In the genomic region with DNA sequence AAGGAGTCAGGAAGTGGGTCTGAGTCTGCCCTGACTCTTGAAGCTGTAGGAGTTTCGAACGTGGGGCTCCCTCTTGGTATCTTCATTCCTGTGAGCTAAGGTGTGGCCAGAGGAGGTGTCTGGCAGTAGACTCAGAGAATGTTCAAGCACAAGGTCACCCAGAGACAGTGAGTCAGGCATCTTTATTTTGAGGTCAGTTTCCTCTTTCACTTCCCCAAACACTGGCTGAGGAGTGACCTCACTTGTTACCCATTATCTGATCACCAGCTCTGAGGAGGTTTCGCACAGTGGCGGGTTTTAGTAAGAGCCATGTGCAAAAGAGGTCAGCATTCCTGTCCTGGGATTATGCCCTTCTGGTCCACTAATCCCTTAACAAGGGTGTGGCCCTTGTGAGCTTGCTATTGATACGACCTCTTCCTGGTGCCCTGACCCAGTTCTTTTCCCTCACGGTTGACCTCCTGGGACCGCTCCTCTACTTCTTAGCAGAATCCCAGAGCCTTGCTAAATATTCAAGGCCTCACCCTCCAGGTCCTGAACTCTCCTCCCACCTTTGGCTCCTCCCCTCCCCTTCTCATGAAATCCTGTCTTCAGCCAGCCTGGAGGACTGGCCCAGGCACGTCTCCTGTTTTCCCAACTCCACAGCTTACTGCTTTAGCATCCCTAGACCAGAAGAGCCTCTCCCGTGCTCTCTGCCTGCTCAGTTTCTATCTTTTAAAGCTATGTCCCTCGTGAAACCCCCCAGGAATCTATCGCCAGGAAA, we compare ENCODE assay signal across 11 mouse cellular contexts. TPM values are rescaled to one million over a fixed set of nuclear protein-coding genes. Genes with fewer than 3 reads are reported as not detected.
DNase-seq lines count a peak whose midpoint lies in the region; ATAC-seq and TF ChIP-seq lines count a peak whose summit lies in the region.
"Had no signal": no experiment of that assay in that cellular context is flagged by ENCODE, and none has a peak within 500 bp of the region (broad histone marks: within the 10 kb centered on the region; RNA-seq: fewer than 3 reads in every experiment).

No protein-coding gene starts in this region.

- DNase-seq in heart, postnatal 0 days (ENCODE audit: low spot score), result no peak
- DNase-seq in heart, adult 9 months (ENCODE audit: low spot score in 2 of 2), result no peak
- peak; percentile 97 for DNase-seq in CH12.LX (ENCODE audit: extremely low read depth)
- peak; percentile 43 to 50 for DNase-seq in monocyte, adult 2 months (ENCODE audit: low read depth in 1 of 2, low spot score in 2 of 2)
- no peak for DNase-seq in c-Kit-positive CD71-positive TER-119-positive erythroid progenitor cells, embryonic 14.5 days (ENCODE audit: low spot score)
- DNase-seq in midbrain, postnatal 0 days (ENCODE audit: low spot score), result no peak
- DNase-seq: kidney, adult 11 months; thymus, adult 2 months had no signal

- TF ChIP-seq RAD21 in CH12.LX (IDR thresholded peaks at IDR 0.05; ENCODE audit: low read depth, low read length), result peak; percentile 9

- in situ Hi-C loops in CH12.LX (cut with MboI; ENCODE audit: low pct_ligation_motif_present, low pct_unique_long_range_greater_than_20kb, low sequenced_read_pairs), result no loop called here

- no peak overlapping the region for H3K27ac ChIP-seq in heart, postnatal 0 days (ENCODE audit: low read depth)
- H3K27ac ChIP-seq in CH12.LX (ENCODE audit: insufficient read depth, low read depth), result peak overlapping the region; percentile 42
- 0 out of 2 replicates have a peak overlapping the region, but pooled peaks have one; percentile 48 for H3K27ac ChIP-seq in embryonic facial prominence, embryonic 13.5 days
- no peak overlapping the region for H3K27ac ChIP-seq in neural tube, embryonic 15.5 days (replicated peaks)
- no peak overlapping the region for H3K27ac ChIP-seq in midbrain, postnatal 0 days (ENCODE audit: low read depth, low read length)

- no peak overlapping the region for H3K9ac ChIP-seq in heart, postnatal 0 days (replicated peaks; ENCODE audit: low read depth, low read length)
- H3K9ac ChIP-seq in CH12.LX (ENCODE audit: insufficient read depth, low read depth), result no peak overlapping the region
- H3K9ac ChIP-seq in embryonic facial prominence, embryonic 13.5 days, result no peak overlapping the region
- no peak overlapping the region for H3K9ac ChIP-seq in neural tube, embryonic 15.5 days (replicated peaks)
- H3K9ac ChIP-seq in midbrain, postnatal 0 days (replicated peaks; ENCODE audit: low read length, poor library complexity, severe bottlenecking), result no peak overlapping the region

- no peak for TF ChIP-seq EP300 in heart, postnatal 0 days (IDR thresholded peaks at IDR 0.05; ENCODE audit: low read depth)
- TF ChIP-seq EP300 in CH12.LX (IDR thresholded peaks at IDR 0.05; ENCODE audit: low read length), result peak; percentile 99

- dilution Hi-C loops in CH12.LX (cut with MboI; ENCODE audit: extremely low pct_ligation_motif_present, extremely low pct_unique_long_range_greater_than_20kb, low sequenced_read_pairs), result no loop called here

- no peaks in the 10 kb centered on the region for H3K36me3 ChIP-seq in heart, postnatal 0 days (replicated peaks; ENCODE audit: control insufficient read depth, insufficient read depth, low read length)
- H3K36me3 ChIP-seq in CH12.LX (replicated peaks in 1 of 2; ENCODE audit: control insufficient read depth in 1 of 2, insufficient read depth in 1 of 2, low read length in 1 of 2), result no peaks in the 10 kb centered on the region
- H3K36me3 ChIP-seq in embryonic facial prominence, embryonic 13.5 days, result no peaks in the 10 kb centered on the region
- no peaks in the 10 kb centered on the region for H3K36me3 ChIP-seq in neural tube, embryonic 15.5 days
- H3K36me3 ChIP-seq in midbrain, postnatal 0 days (ENCODE audit: insufficient read depth, low read length), result no peaks in the 10 kb centered on the region
- H3K36me3 ChIP-seq: heart, embryonic 10.5 days had no signal

- H3K79me2 ChIP-seq in CH12.LX (replicated peaks; ENCODE audit: control insufficient read depth, extremely low read depth, insufficient read depth, poor library complexity, severe bottlenecking), result no peaks in the 10 kb centered on the region

- TF ChIP-seq CTCF in heart, postnatal 0 days (IDR thresholded peaks at IDR 0.05; ENCODE audit: low read depth), result no peak
- 0 out of 4 replicates have a peak, but pooled peaks of 1 of the 2 experiments have one; percentile 1 for TF ChIP-seq CTCF in CH12.LX (conservative IDR thresholded peaks at IDR 0.05 in 1 of 2, IDR thresholded peaks at IDR 0.05 in 1 of 2; ENCODE audit: low read depth in 2 of 2, low read length in 2 of 2)
- no peak for TF ChIP-seq CTCF in midbrain, postnatal 0 days (IDR thresholded peaks at IDR 0.05)

- no peaks in the 10 kb centered on the region; the same call in 1 of the 2 replicates for H3K4me1 ChIP-seq in heart, postnatal 0 days (ENCODE audit: control insufficient read depth, insufficient read depth)
- peaks cover 46 to 72% of the 10 kb centered on the region in 2 experiments for H3K4me1 ChIP-seq in CH12.LX (ENCODE audit: control insufficient read depth in 1 of 2, insufficient read depth in 2 of 2)
- H3K4me1 ChIP-seq in embryonic facial prominence, embryonic 13.5 days, result peaks cover 51% of the 10 kb centered on the region
- peaks cover 5% of the 10 kb centered on the region; the same call in 1 of the 2 replicates for H3K4me1 ChIP-seq in neural tube, embryonic 15.5 days
- H3K4me1 ChIP-seq in midbrain, postnatal 0 days (ENCODE audit: insufficient read depth, low read length), result no peaks in the 10 kb centered on the region

- ATAC-seq in heart, postnatal 0 days (ENCODE audit: insufficient read depth, low read depth), result 0 out of 2 replicates have a peak, but pooled peaks have one; percentile 31
- no peak for ATAC-seq in embryonic facial prominence, embryonic 13.5 days (ENCODE audit: insufficient number of reproducible peaks, insufficient read depth, low FRiP score, low TSS enrichment, low read depth)
- ATAC-seq in neural tube, embryonic 15.5 days (ENCODE audit: low FRiP score), result no peak
- ATAC-seq in midbrain, postnatal 0 days (ENCODE audit: low FRiP score), result no peak

- TF ChIP-seq POLR2A in CH12.LX (IDR thresholded peaks at IDR 0.05; ENCODE audit: low read depth, low read length), result no peak

- no peaks in the 10 kb centered on the region for H3K9me3 ChIP-seq in heart, postnatal 0 days (replicated peaks; ENCODE audit: control insufficient read depth, low read length)
- H3K9me3 ChIP-seq in CH12.LX (replicated peaks; ENCODE audit: low read length), result no peaks in the 10 kb centered on the region
- no peaks in the 10 kb centered on the region for H3K9me3 ChIP-seq in embryonic facial prominence, embryonic 13.5 days
- H3K9me3 ChIP-seq in neural tube, embryonic 15.5 days (replicated peaks), result no peaks in the 10 kb centered on the region
- H3K9me3 ChIP-seq in midbrain, postnatal 0 days (ENCODE audit: low read length), result no peaks in the 10 kb centered on the region
- H3K9me3 ChIP-seq: heart, embryonic 10.5 days had no signal

- H3K4me2 ChIP-seq in heart, postnatal 0 days (ENCODE audit: low read depth, low read length), result no peak overlapping the region
- H3K4me2 ChIP-seq in CH12.LX (ENCODE audit: insufficient read depth, low read depth, poor library complexity, severe bottlenecking), result peak overlapping the region; percentile 64
- H3K4me2 ChIP-seq in embryonic facial prominence, embryonic 13.5 days, result no peak overlapping the region; the same call in 1 of the 2 replicates
- no peak overlapping the region for H3K4me2 ChIP-seq in neural tube, embryonic 15.5 days
- H3K4me2 ChIP-seq in midbrain, postnatal 0 days (ENCODE audit: low read depth, low read length, poor library complexity, severe bottlenecking), result no peak overlapping the region

- H3K27me3 ChIP-seq in heart, postnatal 0 days (ENCODE audit: control insufficient read depth, insufficient read depth, low read length), result no peaks in the 10 kb centered on the region
- no peaks in the 10 kb centered on the region for H3K27me3 ChIP-seq in CH12.LX (replicated peaks)
- no peaks in the 10 kb centered on the region for H3K27me3 ChIP-seq in embryonic facial prominence, embryonic 13.5 days
- H3K27me3 ChIP-seq in neural tube, embryonic 15.5 days (replicated peaks), result no peaks in the 10 kb centered on the region
- H3K27me3 ChIP-seq in midbrain, postnatal 0 days (ENCODE audit: insufficient read depth, low read length), result no peaks in the 10 kb centered on the region

- 51% methylated on average over 11 of the region's 11 CpGs for WGBS in heart, postnatal 0 days
- 40% methylated on average over 11 of the region's 11 CpGs for WGBS in embryonic facial prominence, embryonic 13.5 days
- 55% methylated on average over 11 of the region's 11 CpGs for WGBS in neural tube, embryonic 15.5 days
- WGBS in midbrain, postnatal 0 days, result 46% methylated on average over 11 of the region's 11 CpGs

- H3K4me3 ChIP-seq in heart, postnatal 0 days (ENCODE audit: low read depth, low read length), result no peak overlapping the region
- no peak overlapping the region for H3K4me3 ChIP-seq in CH12.LX (replicated peaks in 1 of 3; ENCODE audit: low read depth in 2 of 3, low read length in 2 of 3, poor library complexity in 1 of 3)
- no peak overlapping the region for H3K4me3 ChIP-seq in embryonic facial prominence, embryonic 13.5 days
- H3K4me3 ChIP-seq in neural tube, embryonic 15.5 days (replicated peaks), result no peak overlapping the region
- H3K4me3 ChIP-seq in midbrain, postnatal 0 days (ENCODE audit: low read depth, low read length), result no peak overlapping the region
- H3K4me3 ChIP-seq: heart, embryonic 10.5 days had no signal

TF ChIP-seq in CH12.LX, 34 proteins besides CTCF, POLR2A, EP300 and RAD21 (continues in another document):
- TF ChIP-seq IRF4 (IDR thresholded peaks at IDR 0.05; ENCODE audit: low read depth, low read length) (peak; percentile 99), JUND (conservative IDR thresholded peaks at IDR 0.05; ENCODE audit: low read depth, low read length) (peak; percentile 96), MAX (IDR thresholded peaks at IDR 0.05; ENCODE audit: low read length) (peak; percentile 85), MXI1 (IDR thresholded peaks at IDR 0.05; ENCODE audit: low read depth, low read length) (peak; percentile 70; the same call in 1 of the 2 replicates), BHLHE40 (IDR thresholded peaks at IDR 0.05; ENCODE audit: low read depth, low read length) (peak; percentile 92), UBTF (IDR thresholded peaks at IDR 0.05; ENCODE audit: low read depth, low read length) (no peak), TCF12 (IDR thresholded peaks at IDR 0.05; ENCODE audit: low read depth, low read length) (peak; percentile 79; the same call in 1 of the 2 replicates)

RNA-seq across cellular contexts. Expression of gene Vps8, which starts 40.6 kb away (rescaled TPM):
- 67.2 and 94.8 TPM in 2 replicates for total RNA-seq in heart, postnatal 0 days (2014; rRNA removed; ENCODE audit: low replicate concordance)
- polyA plus RNA-seq in heart, postnatal 0 days (2015; fragmentation: Nextera tagmentation; extraction: Ambion mirVana), result 21.3 and 22.0 TPM in 2 replicates
- total RNA-seq in CH12.LX (2012; rRNA removed), result 13.3 and 15.9 TPM in 2 replicates
- total RNA-seq in CH12.LX (2014; rRNA removed), result 11.9 and 13.6 TPM in 2 replicates
- 11.9 and 17.6 TPM in 2 replicates for polyA plus RNA-seq in CH12.LX (2012; ENCODE audit: insufficient read length, low read depth)
- 10.7 and 13.6 TPM in 2 replicates for polyA plus RNA-seq in embryonic facial prominence, embryonic 13.5 days (2015; fragmentation: Nextera tagmentation; extraction: Ambion mirVana)
- polyA plus RNA-seq in neural tube, embryonic 15.5 days (2015; fragmentation: Nextera tagmentation; extraction: Ambion mirVana), result 28.8 and 34.1 TPM in 2 replicates
- total RNA-seq in midbrain, postnatal 0 days (2014; rRNA removed), result 35.2 and 37.2 TPM in 2 replicates
- polyA plus RNA-seq in midbrain, postnatal 0 days (2015; fragmentation: Nextera tagmentation; extraction: Ambion mirVana), result 25.4 and 26.0 TPM in 2 replicates

Comparison
In these comparisons a context has a peak if more than half of its experiments do, and no peak if none do; other contexts are left out.
1. DNase-seq: peak in CH12.LX (single experiment) and monocyte, adult 2 months (2 of 2); none in heart, postnatal 0 days (single experiment), heart, adult 9 months (0 of 2), c-Kit-positive CD71-positive TER-119-positive erythroid progenitor cells, embryonic 14.5 days (single experiment) and midbrain, postnatal 0 days (single experiment).
2. H3K27ac ChIP-seq: peak in CH12.LX (single experiment) and embryonic facial prominence, embryonic 13.5 days (single experiment); none in heart, postnatal 0 days (single experiment), neural tube, embryonic 15.5 days (single experiment) and midbrain, postnatal 0 days (single experiment).